Mouse (Mus musculus) thymus, postnatal 4 days (tissue): ENCODE results near the gene Megf6.

ENCODE experiments used
- DNase-seq: peaks from one replicate; pipeline ENCODE4 v3.0.0; 2021

Gene Megf6

DNA sequence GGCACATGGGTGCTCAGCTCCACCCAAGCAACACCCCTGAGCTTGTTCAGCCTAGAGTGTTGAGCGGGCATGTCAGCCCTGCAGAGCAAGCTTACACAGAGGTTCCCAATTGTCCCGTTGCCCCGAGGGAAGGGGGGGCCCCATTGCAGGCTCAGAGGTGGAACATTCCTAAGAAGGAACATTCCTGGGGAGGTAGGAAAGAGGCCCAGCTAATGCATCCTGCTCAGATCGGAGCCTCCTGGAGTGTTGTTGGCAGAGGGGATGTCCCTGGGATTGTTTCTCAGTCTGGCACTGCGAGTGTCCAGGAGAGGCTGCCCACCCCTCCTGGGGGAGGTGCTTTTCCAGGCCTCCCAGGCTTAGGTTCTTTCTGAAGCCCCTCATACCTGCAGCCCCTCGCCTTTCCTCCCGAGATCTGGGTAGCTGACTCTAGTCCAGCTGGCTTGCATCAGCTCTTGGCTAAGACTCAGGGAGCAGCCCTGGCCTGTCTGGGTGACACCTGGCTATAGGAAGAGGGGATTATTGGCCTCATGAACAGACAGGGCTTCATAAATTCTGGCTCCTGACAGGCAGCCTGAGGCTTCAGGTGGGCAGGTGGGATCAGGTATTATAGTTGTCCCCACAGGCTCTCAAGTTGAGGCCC lies 47.3 kb downstream of the Megf6 start:
- no peak for DNase-seq

DNA sequence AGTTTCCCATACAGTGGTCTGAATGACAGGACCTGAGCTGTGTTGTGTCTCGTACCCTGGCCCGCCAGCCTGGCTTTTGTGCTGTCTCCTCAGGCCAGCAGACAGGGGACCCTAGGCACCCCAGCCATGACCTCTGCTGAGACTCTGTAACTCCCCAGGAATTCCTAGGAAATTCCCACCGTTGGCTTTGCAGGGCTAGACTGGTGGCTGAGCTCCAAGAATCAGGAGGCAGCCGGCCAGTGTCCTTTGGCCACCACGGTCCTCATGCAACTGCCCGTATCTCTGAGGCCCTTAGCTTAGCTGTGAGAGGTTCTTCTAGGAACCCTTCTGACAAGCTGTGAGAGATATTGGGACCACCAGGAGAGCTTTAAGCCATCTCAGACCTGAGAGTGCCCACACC lies 52.2 kb downstream of the Megf6 start:
- DNase-seq: no peak

DNA sequence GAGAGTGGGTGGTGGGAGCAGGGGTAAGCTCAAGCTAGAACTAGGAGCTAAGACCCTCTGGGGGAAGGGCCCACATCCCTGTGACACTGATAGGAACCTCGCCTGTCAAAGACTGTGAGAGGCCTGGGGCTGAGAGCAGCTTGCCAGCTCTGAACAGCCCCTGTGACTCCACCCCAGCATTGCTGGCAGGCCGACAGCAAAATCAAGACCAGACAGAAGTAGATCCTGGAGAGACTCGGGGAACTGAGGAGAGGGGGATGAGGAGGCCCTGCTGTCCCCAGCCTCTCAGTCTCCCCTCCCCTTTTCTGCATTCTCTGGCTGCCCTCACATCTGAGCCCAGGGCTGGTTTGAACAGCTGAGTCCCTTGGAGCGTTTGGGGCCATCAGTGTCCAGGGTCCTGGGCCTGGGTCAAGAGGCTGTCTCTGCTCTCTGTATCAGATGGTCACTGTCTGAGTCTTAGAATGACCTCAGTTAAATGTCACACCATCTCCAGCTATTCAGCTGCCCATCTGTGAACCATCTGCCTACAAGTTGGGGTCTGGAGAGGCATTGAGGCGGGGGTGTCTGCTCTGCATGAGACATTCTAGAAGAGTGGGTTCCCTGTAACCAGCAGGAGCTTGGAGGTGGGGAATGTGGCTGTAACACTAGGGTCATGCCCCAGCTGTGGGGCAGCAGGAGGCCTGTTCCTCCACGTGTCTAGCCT lies 53.9 kb downstream of the Megf6 start:
- no peak for DNase-seq

DNA sequence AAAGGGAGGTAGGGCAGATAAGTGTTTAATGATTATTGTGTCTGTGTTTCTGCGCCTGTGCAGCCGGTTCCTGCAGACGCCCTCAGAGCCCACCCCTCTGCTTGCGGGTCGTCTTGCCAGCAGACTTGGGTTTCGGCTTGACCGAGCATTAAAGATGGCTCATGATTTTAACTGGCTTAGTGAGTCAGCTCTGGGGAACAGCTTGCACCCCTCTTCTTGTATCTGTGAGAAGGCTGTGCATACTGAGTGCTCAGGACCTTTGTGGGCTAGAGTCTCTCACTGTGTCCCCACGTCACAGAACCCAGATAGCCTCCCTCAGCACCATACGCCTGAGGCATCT lies 54.4 kb downstream of the Megf6 start:
- DNase-seq: no peak

DNA sequence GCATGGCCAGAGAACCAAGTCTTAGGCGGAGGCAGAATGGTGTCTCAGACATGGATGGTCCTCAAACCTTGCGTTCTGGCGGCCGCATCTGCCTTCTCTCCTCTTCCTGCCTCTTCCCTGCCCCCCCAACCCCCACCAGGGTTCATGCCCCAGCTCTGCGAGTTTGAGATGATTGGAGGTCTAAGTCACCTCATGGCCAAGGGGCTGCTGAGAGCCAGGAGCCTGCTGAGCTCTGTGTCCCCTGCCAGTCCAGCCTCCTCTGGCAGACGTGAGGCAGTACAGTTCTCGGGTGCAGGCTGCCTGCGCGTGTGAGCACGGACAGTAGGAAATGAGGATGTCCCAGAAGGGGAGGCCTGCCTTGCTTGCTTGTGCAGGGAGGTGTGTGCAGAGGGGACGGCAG lies 56.1 kb downstream of the Megf6 start:
- no peak for DNase-seq

DNA sequence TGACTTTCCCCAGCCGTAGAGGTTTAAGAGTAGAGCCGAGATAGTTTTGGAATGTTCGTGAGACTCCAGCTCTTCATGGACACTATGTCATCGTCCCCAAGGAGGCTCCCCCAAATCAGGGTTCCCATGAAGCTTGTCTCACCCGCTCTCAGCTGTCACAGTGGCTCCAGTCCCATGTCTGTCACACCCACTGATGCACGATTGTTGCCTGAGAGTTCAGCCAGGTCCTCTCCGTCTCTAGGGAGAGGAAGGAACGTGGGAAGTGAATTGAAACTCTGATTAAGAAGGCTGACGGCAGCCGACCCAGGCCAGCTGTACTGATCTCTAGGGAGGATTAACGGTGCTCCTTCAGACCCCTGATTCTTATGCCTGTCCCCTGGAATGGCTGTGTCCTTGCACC lies 57.8 kb downstream of the Megf6 start:
- DNase-seq: no peak

DNA sequence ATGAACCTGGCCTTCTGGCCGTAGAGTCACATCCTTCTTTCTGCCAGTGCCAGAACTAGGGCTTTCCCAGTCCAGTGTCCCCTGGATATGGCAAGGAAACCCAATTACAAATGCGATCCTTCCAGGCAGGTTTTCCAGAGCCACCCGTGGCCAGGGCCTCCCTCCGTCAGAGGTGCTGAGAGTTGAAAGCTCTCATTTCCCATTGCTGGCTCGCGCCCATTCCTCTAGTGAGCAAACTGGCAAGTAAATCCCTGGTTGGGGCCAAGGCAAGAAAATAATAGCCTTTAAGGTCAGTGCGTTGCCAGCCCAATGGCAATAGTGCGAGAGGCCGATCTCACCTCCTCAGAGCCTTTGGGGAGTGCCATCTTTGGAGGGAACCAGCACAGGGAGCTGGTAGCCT lies 59.0 kb downstream of the Megf6 start:
- DNase-seq: no peak

DNA sequence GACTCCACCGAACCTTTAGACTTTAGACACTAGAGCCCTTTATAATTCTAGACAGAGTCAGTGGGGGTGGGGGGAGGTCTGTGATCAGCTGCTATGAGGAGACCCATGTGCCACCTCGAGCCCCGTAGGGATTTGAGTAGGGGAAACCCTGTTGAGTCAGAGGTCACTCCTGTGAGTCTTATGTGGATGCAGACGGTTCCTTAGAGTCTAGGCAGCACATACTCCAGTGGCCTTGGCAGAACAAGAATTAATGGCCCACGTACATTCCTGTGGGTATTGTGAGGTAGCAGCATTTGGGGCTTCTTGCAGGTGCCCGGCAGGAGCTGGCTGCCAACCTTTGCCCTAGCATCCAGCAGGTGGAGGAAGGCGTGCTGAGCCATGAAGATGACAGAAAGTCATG lies 60.9 kb downstream of the Megf6 start:
- no peak for DNase-seq

DNA sequence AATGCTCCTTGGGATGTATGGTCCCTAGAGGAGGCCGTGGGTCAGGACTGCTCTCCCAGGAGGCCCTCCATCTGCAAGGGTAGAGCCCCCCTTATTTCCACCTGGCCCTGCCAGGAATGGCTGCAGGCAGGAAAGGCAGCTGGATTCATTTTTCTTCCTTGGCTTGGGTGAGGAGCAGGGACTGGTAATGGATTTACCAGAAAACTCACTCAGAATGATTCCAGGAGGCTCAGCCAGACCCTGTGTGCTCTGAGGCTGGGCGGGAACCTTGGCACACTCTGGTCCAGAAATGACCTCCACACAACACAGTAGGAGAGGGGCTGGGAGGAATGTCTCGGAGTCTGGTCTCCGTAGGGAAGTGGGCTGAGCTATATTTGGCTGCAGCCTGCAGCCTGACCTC lies 61.8 kb downstream of the Megf6 start:
- DNase-seq: no peak

DNA sequence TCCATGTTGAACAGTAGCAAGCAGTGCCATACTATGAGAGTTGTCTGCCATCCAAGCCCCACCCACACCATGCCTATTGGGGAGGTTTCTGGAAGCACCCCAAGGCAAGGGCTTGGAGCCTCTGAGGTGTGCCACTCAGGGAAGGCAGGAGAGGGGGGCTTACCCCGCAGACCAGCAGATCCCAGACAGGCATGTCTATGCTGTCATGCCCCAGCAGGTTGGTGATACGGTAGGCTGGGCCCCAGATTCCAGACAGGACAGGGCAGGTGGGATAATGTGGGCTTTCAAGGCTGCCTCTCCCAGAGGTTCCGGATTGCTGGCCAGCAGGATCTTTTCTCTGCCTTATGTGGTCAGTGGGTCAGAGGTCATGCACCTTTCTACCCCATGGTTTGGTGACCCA lies 65.5 kb downstream of the Megf6 start:
- no peak for DNase-seq

DNA sequence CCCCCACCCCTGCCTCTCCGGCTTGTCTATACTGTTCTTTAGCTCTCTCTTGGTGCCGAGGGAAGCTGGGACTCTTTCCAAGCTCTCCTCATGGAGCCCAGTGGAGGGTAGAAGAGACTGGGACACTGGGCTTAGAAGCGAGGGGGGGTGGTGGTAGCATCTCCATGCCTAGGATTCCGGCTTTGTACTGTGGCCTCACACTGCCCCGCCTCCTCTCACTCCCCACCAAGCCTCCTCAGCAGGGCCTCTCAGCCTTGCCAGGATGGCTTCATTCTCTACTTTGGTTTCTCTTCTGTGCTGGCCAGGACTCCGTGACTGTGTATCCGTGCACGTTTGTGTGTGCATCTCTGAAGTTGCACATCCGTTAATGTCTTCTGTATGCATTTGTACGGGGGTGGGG lies 66.4 kb downstream of the Megf6 start:
- no peak for DNase-seq

DNA sequence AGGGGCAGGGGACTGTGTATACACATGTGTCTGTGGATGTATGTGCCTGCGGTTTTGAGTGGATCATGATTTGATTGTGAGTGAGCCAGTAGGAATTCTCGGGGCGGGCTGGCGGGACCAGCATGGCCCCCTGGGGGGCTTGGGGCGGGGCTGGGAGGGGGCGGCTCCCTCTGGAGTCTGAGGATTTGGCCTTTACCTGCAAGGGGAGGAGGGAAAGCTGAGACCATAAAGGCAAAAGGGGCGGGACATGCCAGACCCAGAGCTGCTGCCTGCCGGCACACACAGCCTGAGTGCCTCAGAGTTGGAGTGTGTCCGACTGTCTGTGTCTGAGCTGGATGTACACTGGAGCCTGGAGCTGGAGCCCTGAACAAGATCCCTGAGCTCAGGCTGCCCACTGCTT lies 66.8 kb downstream of the Megf6 start:
- DNase-seq: no peak

DNA sequence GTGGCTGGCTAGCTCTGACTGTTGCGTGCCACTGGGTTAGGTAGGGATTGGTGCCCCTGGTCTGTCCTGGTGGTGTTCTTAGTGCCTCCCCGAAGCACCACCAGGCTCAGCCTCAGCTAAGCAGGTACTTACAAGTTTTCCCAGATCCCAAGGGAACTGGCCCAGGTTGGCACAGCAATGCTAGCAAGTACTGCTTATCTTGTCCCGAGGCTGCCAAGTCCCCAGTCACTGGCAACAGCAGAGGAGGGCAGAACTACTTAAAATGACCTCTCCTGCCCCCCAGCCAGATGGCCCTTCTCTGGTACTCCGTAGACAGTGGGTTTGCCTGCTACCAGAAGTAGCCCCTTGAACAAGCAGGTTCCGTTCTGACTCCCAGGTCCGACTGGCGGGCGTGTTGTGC lies 68.7 kb downstream of the Megf6 start:
- no peak for DNase-seq

DNA sequence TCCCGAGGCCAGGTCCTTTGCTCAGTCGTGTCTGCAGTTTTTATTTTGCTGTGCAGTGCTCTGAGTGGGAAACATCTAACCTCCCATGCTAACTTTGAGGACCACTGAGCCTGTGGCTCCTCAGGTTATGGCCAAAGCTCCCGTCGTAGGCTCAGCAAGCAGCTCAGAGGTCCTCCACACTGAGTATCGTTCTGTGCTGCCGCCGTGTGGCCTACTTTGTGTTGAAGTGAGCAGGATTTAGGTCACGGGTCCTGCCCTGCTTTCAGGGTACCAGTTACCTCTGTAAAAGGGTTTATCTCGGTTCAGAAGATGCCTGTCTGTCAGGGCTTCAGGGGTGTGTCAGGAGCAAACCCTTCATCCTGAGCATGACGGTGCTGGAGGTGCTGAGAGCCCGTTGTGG lies 70.1 kb downstream of the Megf6 start:
- no peak for DNase-seq

DNA sequence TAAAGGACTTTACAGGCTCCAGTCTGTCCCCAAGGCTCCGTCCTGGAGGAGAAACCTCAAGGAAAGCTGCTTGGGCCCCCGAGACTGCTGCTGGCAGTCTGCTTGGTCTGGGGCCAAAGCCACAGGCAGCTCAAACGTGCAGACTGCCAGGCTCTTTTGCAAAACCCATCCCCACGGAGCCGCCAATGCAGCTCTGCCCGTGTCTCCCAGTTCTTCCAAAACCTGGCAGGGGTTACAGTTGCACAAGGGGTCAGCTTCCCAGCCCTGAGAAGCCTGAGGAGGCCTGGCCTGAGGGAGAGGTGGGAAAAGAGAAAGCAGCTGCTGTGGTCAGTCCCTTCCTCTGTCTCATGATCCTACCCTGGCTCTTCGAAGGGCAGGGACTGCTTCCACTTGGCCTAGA lies 74.8 kb downstream of the Megf6 start:
- DNase-seq: no peak

DNA sequence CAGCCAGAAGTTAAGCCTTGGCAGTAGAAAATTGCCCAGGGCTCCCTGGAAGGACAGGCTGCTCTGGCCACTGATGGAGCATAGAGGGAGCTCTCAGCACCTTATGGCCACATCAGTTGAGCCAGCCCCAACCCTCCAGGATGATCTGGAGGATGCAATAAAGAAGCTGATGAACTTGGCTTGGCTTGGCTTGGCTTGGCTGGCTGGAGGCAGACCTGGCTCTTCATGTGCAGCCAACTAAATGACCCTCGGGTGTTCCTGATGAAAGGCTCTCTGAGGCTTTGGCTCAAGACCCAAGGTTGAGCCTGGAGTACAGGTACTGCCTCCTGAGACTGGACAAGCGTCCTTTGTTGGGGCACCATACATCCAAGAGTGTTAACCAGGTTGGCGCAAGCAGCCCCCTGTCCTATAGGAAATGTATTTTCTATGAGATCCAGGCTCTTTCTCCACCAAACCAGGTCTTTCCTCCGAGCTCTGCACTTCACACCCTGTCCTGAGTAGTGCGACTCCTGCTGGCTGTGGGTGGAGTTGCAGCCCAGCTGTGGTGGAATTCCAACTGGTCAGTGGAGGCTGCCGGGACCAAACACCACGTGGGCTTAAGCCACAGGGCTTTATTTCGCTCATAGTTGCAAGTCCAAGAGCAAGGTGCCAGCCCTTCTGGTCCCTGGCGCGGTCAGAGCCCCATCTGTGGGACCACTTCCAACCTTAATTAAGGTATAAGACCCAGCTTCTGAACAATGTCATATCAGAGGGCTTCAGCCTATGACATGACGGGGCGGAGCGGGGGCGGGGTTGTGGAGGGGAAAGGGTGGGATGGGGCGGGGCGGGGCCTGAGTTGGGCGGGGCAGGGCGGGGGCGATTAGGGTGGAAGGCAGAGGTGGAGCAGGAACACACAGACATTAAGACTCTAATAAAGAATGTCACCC lies 75.8 kb downstream of the Megf6 start:
- DNase-seq: peak; percentile 75

DNA sequence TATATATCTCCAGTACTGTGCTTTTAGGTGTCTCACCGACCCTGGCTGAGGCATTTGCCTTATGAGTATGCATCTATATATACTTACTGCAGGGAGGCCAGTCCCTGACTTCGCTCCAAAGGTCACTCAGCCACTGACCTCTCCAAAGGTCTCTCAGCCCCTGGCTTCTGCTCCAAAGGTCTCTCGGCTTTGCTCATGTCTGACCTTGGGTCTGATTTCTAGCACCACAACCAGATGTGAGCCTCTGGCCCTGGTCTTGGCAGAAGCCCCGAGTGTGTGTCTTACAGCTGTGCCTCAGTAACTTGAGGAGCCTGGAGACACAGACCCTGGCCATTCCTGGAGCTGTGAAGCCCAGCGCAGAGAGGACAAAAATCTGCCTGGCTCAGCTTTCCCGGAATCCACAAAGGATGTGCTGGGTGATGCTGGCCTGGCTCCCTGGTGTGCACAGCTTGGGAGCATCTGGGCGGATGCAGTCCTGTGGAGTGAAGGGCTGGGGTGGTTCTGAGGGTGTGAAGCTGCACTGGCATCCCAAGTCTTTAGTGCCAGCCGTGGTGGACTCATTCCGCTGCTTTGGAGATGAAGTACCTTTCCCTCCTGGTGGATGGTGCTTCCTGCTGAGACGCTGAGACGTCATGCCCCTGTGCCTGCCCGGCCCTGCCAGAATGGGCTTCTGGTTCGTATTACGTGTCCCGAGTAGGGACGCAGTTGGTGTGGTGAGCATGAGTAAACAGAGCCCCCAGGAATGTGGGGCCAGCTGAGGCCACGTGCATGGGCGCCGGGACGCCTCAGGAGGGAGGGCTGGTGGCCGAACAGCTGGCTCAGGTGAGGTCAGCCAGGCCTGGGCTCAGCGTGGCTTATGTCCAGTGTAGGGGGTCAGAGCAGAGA lies 76.9 kb downstream of the Megf6 start:
- DNase-seq: no peak

DNA sequence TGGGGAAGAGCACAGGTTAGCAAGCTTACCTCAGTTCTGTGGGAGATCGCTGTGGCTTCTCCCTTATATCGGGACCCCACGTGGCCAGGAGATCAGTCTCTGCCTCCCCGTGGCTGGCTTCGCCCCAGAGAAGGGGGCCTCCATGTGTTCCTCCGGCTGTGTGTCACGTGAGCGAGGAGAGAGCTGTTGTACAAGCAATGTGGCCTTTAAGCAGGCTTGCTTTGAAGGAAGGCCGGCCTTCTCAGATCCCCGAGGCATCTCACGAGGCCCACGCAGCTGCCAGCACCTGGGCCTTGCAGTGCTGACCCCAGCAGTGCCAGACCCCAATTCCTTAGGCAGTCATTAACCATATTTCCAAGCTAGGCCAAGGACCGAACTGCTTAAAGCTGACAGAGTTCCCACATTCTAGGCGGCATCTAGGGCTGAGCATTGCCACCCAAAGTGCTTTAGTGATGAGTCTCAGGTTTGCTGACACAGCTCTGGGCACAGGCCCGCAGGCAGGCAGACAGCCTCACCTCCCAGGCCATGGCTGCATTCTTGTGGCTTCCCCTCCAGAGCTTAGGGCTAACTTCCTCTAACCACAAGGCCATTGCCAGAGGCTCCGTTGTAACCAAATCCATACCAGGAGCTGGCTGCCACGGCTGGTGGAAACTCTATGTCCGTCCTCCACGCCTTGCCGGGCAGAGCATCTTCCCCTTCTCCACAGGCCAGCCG lies 77.7 kb downstream of the Megf6 start:
- no peak for DNase-seq

DNA sequence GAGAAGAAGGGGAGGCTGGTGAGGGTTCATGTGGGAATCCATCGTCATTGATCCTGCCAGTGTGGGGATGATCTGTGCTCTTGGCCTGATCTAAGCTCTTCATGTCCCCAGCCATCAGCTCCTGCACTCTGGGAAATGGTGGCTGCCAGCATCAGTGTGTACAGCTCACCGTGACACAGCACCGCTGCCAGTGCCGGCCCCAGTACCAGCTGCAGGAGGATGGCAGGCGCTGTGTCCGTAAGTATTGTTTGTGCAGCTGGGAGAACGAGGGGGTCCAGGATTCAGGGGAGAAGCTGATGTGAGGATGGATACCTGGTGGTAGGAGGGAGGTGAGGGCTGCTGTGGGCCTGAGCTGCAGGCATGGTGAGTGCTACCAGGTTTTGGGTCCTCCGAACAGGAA lies 78.8 kb downstream of the Megf6 start:
- DNase-seq: no peak

DNA sequence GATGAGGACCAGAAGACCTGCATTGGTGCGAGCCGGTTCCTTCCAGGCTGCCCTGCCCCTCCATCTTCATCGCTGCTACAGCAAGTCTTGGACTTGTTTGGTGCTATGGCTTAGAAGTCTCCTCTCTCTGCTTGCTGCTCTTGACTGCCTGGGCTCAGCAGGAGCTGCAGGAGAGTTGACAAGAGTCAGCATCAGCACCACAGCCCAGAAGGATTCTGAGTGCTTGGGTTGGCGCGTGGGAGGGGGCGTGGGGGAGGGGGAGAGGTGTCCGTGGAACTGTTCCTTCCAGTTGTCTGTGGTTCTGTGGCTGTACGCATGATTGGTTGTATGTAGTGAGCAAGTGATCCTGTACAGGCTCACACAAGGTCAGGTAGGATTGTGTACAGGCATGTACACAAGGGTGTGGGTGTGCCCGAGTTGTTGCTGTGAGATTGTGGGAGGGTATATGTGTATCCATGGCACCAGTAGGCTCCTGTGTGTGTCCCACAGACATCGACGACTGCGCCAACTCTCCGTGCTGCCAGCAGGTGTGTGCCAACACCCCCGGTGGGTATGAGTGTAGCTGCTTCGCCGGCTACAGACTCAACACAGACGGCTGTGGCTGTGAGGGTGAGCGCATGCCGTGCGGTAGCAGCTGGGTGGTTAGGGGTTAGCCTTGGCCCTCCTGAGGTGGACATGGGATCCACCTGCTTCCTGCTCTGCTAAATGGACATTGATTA lies 82.2 kb downstream of the Megf6 start:
- DNase-seq: no peak

DNA sequence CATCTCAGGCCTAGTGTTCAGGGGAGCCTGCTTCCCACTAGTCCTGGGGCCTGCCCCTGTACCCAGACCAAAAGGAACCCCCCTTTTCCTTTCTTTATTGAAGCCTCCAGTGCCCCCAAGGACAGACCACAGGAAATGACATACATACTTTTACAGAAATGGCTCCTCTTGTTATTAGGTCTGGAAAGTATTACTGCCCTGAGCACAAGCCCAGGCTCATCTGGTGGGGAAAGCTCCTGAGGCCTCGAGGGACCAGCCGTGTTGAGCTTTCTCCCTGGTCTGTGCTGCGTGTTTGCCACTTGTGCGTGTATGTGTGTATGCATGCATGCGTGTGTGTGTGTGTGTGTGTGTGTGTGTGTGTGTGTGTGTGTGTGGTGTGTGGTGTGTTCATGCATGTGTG lies 90.2 kb downstream of the Megf6 start:
- DNase-seq: no peak

DNA sequence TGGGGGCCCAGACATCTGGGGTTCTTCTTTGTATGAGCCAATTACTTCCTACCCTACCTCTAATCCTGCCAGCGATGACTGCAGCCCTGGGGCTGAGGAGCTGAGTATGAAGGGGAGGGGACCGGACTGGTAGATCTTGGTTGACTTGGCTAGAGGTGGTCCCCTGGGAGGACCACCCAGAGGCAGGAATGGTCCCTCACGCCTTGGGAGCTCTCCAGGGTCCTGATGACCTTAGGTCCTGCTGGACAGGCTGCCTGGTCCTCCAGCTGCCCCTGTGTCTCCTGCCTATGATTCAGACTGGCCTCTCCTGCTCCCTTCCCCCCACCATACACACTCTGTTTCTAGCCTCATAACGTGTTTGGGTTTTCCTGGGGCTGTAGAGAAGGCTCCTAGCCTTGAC lies 91.5 kb downstream of the Megf6 start:
- DNase-seq: no peak
